Mouse (Mus musculus): ENCODE data around the gene F3.

- no peak for TF ChIP-seq POLR2A (IDR thresholded peaks at IDR 0.05; ENCODE audit: control insufficient read depth, low read depth, low read length)
- TF ChIP-seq CTCF (IDR thresholded peaks at IDR 0.05; ENCODE audit: control insufficient read depth, insufficient read depth, insufficient replicate concordance, low read depth, low read length), result no peak
Observed at GRCm38 (mm10) chr3:121699849-121700248, 23.5 kb upstream of the F3 start.

Measured in testis, adult 2 months (tissue).